Mouse (Mus musculus) heart, embryonic 14.5 days (tissue): ENCODE measurements around the gene Sox5. TPM values are rescaled to one million over a fixed set of nuclear protein-coding genes. Genes with fewer than 3 reads are reported as not detected.

ENCODE experiments used
- ATAC-seq: fragments of 200-750 bp; cut with Nextera tagmentation; 2 replicates; pipeline ENCODE4 v1.8.0; 2017; ENCODE audit warnings: low read depth, moderate TSS enrichment; ENCODE audit not compliant: insufficient number of reproducible peaks, insufficient read depth, low FRiP score
- H3K27ac ChIP-seq, 2 experiments: fragments of 200-500 bp in 1 of 2; fragments of 300-500 bp in 1 of 2; sonication (generic) in 1 of 2; replicated peaks in 1 of 2; 2 replicates each; pipeline ENCODE4 v1.5.1; 2012 to 2014; ENCODE audit warnings: low read depth in 2 of 2, low read length in 2 of 2, control low read depth in 1 of 2, mild to moderate bottlenecking in 1 of 2, mixed read lengths in 1 of 2; ENCODE audit not compliant: control insufficient read depth in 1 of 2, insufficient read depth in 1 of 2
- H3K27me3 ChIP-seq: fragments of 300-500 bp; sonication (generic); 2 replicates; pipeline ENCODE4 v1.6.1; 2014; ENCODE audit warnings: mild to moderate bottlenecking, low read length, control low read depth; ENCODE audit not compliant: control insufficient read depth, insufficient read depth
- H3K36me3 ChIP-seq: fragments of 300-500 bp; sonication (generic); 2 replicates; pipeline ENCODE4 v1.6.1; 2014; ENCODE audit warnings: mild to moderate bottlenecking, control low read depth, low read length, mixed read lengths; ENCODE audit not compliant: control insufficient read depth, insufficient read depth
- H3K4me1 ChIP-seq, 2 experiments: fragments of 200-500 bp in 1 of 2; fragments of 300-500 bp in 1 of 2; sonication (generic) in 1 of 2; 2 replicates each; pipeline ENCODE4 v1.6.1; 2012 to 2014; ENCODE audit warnings: low read length in 2 of 2, control low read depth in 1 of 2, mixed read lengths in 1 of 2; ENCODE audit not compliant: control insufficient read depth in 2 of 2, insufficient read depth in 2 of 2
- H3K4me2 ChIP-seq: fragments of 300-500 bp; sonication (generic); 2 replicates; pipeline ENCODE4 v1.6.1; 2014; ENCODE audit warnings: mild to moderate bottlenecking, low read length
- H3K4me3 ChIP-seq, 2 experiments: fragments of 200-500 bp in 1 of 2; fragments of 300-500 bp in 1 of 2; sonication (generic) in 1 of 2; 2 replicates each; pipeline ENCODE4 v1.5.1; 2012 to 2014; ENCODE audit warnings: low read length in 2 of 2, mild to moderate bottlenecking in 2 of 2, control low read depth in 1 of 2, low read depth in 1 of 2, moderate library complexity in 1 of 2; ENCODE audit not compliant: control insufficient read depth in 1 of 2, insufficient read depth in 1 of 2
- H3K9ac ChIP-seq: fragments of 300-500 bp; sonication (generic); 2 replicates; pipeline ENCODE4 v1.6.1; 2014; ENCODE audit warnings: mild to moderate bottlenecking, low read length
- H3K9me3 ChIP-seq: fragments of 300-500 bp; sonication (generic); 2 replicates; pipeline ENCODE4 v1.6.1; 2016; ENCODE audit warnings: low read length, control low read depth; ENCODE audit not compliant: control insufficient read depth
- WGBS: fragments of 180-500 bp; shearing (Covaris S2); extraction: QIAGEN DNeasy Blood & Tissue Kit; methylation state at CpG from one replicate; pipeline ENCODE4 v1.1.7; 2014; 5-methylcytosine and 5-hydroxymethylcytosine counted together
- polyA plus RNA-seq: library from polyadenylated mRNA; unstranded; fragments of >200 nt; fragmentation: Nextera tagmentation; extraction: Ambion mirVana; gene quantifications from 2 replicates; pipeline ENCODE4 v1.2.1, GENCODE M21; 2014

Sox5 gene
- polyA plus RNA-seq, 1 experiment from 2014 or later, result 10.6 TPM

- Histone ChIP-seq H3K4me2 (no peak overlapping the region), H3K9ac (no peak overlapping the region), H3K4me1 (0 out of 4 replicates have a peak, but pooled peaks cover 0 to 5% of the 10 kb centered on the region in 2 experiments), H3K4me3 (no peak overlapping the region), H3K36me3 (no peaks in the 10 kb centered on the region), H3K27me3 (no peaks in the 10 kb centered on the region), H3K27ac (no peak overlapping the region), H3K9me3 (no peaks in the 10 kb centered on the region)
- WGBS, result 54% methylated on average over 3 of the region's 3 CpGs
- ATAC-seq, result no peak
Observed at GRCm38 (mm10) chr6:144753963-144754296, 27.8 kb downstream of the Sox5 start.

- 69% methylated on average over 13 of the region's 13 CpGs for WGBS
- Histone ChIP-seq H3K4me1 (0 out of 4 replicates have a peak, but pooled peaks cover 0 to 5% of the 10 kb centered on the region in 2 experiments), H3K4me2 (no peak overlapping the region), H3K9me3 (no peaks in the 10 kb centered on the region), H3K36me3 (no peaks in the 10 kb centered on the region), H3K27ac (no peak overlapping the region), H3K27me3 (no peaks in the 10 kb centered on the region), H3K4me3 (no peak overlapping the region), H3K9ac (no peak overlapping the region)
- no peak for ATAC-seq
Observed at GRCm38 (mm10) chr6:144753225-144753962, 28.4 kb downstream of the Sox5 start.

DNA sequence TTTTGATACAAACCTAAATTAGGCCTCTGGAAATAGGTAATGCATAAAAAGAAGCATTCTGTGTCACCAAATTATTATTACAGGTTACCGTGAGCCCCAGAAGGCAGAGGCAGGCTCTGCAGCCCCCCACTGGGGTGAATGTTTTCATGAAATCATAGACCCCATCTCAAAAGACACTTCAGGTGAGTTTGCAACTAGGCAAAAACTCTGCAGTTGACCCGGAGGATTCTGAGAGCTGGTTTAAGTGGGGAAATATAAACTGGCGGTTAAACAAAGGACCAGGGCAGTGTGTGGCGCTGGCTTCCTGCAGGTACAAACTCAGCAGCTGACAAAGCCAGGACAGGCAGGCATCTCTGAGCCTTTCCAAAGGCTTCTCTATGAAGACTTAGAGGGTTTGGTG is 30.2 kb downstream of the Sox5 start:
- 91% methylated on average over 4 of the region's 4 CpGs for WGBS
- Histone ChIP-seq H3K9me3 (no peaks in the 10 kb centered on the region), H3K27ac (no peak overlapping the region), H3K27me3 (no peaks in the 10 kb centered on the region), H3K4me3 (no peak overlapping the region), H3K4me1 (0 out of 4 replicates have a peak, but pooled peaks cover 0 to 5% of the 10 kb centered on the region in 2 experiments), H3K4me2 (no peak overlapping the region), H3K36me3 (no peaks in the 10 kb centered on the region), H3K9ac (no peak overlapping the region)
- no peak for ATAC-seq

DNA sequence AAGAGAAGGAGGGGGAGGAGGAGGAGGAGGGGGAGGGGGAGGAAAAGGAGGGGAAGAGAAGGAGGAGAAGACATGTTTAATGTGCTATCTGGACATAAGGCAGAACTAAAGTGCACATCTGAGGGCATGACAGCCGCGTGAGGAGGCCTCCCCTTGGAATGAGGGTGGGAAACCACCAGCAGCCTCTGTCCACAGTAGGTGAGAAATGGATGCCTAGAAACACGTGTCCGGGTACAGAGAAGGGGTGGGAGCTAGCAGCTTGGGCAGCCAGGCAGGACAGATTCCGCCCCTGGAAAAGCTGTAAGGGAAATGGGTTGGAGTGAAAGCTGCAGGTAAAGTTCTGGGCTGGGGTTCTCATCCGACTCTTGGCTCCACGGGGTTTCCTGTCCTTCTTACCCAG is 31.6 kb downstream of the Sox5 start:
- H3K36me3 ChIP-seq, result no peaks in the 10 kb centered on the region
- H3K4me3 ChIP-seq, result no peak overlapping the region
- no peak overlapping the region for H3K4me2 ChIP-seq
- H3K27ac ChIP-seq, result no peak overlapping the region
- ATAC-seq, result no peak
- 45% methylated on average over 7 of the region's 7 CpGs for WGBS
- no peaks in the 10 kb centered on the region for H3K9me3 ChIP-seq
- H3K4me1 ChIP-seq, result 0 out of 4 replicates have a peak, but pooled peaks cover 0 to 5% of the 10 kb centered on the region in 2 experiments
- H3K9ac ChIP-seq, result no peak overlapping the region
- H3K27me3 ChIP-seq, result no peaks in the 10 kb centered on the region

DNA sequence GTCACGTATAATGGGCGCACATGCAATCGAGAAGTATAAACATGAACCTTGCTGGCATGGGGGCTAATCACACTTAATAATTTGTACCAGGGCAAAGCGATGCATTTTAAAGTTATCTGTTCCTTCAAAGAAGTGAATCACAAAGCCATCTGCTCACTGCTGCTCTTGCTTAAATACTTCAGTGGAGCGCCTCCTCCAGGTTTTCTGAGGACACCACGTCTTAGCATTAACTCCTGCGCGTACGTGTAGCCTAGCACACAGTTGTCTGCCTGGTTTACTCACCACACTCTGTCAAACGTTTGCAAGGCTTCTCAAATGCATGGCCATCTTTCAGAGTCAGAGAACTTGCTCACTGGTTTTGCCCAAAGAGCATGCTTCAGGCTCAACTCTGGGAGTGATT is 35.3 kb downstream of the Sox5 start:
- H3K36me3 ChIP-seq, result no peaks in the 10 kb centered on the region
- WGBS, result 88% methylated on average over 10 of the region's 10 CpGs
- no peak overlapping the region for H3K4me3 ChIP-seq
- no peaks in the 10 kb centered on the region for H3K9me3 ChIP-seq
- H3K4me2 ChIP-seq, result no peak overlapping the region
- no peak for ATAC-seq
- H3K9ac ChIP-seq, result no peak overlapping the region
- no peaks in the 10 kb centered on the region for H3K4me1 ChIP-seq
- no peaks in the 10 kb centered on the region for H3K27me3 ChIP-seq
- H3K27ac ChIP-seq, result no peak overlapping the region

DNA sequence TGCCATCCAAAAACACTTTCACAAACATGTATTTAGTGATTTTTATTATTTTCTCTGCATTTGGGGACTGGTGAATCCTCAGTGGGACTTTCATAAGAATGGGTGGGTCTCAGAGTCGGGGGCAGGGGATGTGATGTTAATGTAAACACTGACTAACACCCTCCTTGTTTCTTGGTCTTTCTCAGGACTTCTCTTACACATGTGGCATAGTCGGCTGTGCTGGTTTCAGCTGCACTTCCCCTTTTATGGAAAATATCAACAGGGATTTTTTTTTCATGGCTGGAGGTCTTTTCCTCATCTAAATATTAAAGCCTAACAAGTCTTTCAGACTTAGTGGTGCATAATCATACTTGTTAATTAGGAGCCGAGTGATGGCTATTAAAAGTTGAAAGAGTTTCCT is 39.2 kb downstream of the Sox5 start:
- Histone ChIP-seq H3K27ac (no peak overlapping the region), H3K9ac (no peak overlapping the region), H3K9me3 (no peaks in the 10 kb centered on the region), H3K4me3 (no peak overlapping the region), H3K4me2 (no peak overlapping the region), H3K4me1 (no peaks in the 10 kb centered on the region), H3K36me3 (no peaks in the 10 kb centered on the region), H3K27me3 (no peaks in the 10 kb centered on the region)
- WGBS, result 46% methylated on average over 3 of the region's 3 CpGs
- no peak for ATAC-seq

- Histone ChIP-seq H3K4me2 (no peak overlapping the region), H3K9me3 (no peaks in the 10 kb centered on the region), H3K9ac (no peak overlapping the region), H3K27me3 (no peaks in the 10 kb centered on the region), H3K36me3 (no peaks in the 10 kb centered on the region), H3K4me1 (no peaks in the 10 kb centered on the region), H3K27ac (no peak overlapping the region), H3K4me3 (no peak overlapping the region)
- 53% methylated on average over 3 of the region's 3 CpGs for WGBS
- ATAC-seq, result no peak
Observed at GRCm38 (mm10) chr6:144741080-144741655, 40.6 kb downstream of the Sox5 start.

- Histone ChIP-seq H3K27ac (no peak overlapping the region), H3K9me3 (no peaks in the 10 kb centered on the region), H3K27me3 (no peaks in the 10 kb centered on the region), H3K9ac (no peak overlapping the region), H3K4me3 (no peak overlapping the region), H3K4me2 (no peak overlapping the region), H3K36me3 (no peaks in the 10 kb centered on the region), H3K4me1 (no peaks in the 10 kb centered on the region)
- WGBS, result 52% methylated on average over 3 of the region's 3 CpGs
- ATAC-seq, result no peak
Observed at GRCm38 (mm10) chr6:144740343-144740742, 41.4 kb downstream of the Sox5 start.
